Mouse (Mus musculus): ENCODE measurements around the gene 4930469K13Rik.

DNA sequence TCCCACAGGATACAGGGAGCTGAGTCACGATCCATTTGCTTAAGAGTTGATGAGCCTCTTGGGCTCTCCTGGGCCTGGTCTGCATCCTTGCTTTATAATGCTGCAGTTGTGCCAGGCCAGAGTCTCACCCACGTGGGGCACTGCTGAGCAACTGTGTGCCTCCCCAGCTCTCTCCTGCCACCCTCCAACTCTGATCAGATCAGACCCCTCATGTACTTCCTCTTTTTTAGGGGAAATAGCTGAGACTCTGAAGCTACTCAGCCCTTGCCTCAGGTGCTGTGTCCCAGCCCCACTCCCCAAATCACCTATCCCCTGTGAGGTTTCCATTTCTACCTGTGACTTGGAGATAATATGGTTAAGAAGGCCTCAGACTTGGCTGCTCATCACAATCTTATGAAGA lies 133.0 kb downstream of the 4930469K13Rik start:
- TF ChIP-seq CTCF (IDR thresholded peaks at IDR 0.05; ENCODE audit: extremely low read depth, insufficient read depth, low read length) (no peak), POLR2A (IDR thresholded peaks at IDR 0.05; ENCODE audit: extremely low read depth, insufficient read depth, low read length) (no peak)

Measured in cortical plate, adult 2 months (tissue).